Mouse (Mus musculus) fat pad, adult 2 months (tissue): ENCODE data around the gene Lbhd1.
"Not testable (repeated sequence)": the region's sequence is repeated elsewhere in the genome, so short reads cannot be mapped to it uniquely, and the experiment has no call there.

Source experiments
- DNase-seq: peaks from one replicate; pipeline ENCODE4 v3.0.0-alpha.2; 2011; ENCODE audit warnings: low read depth, low spot score; ENCODE audit errors: extremely low read depth

Gene Lbhd1

GRCm38 (mm10) chr19:8883616-8884015 is at the start of gene Lbhd1, which contains the start of gene Gm49403:
Lbhd1 (plus strand) TSS chr19:8883732.
Gm49403 (plus strand) TSS chr19:8883930.
- DNase-seq, result no peak

GRCm38 (mm10) chr19:8836327-8836726 is 47.2 kb upstream of the Lbhd1 start:
- not testable (repeated sequence) for DNase-seq

- DNase-seq, result no peak
These were observed 46.2 kb upstream of the Lbhd1 start, which contains the start of gene Bscl2 for GRCm38 (mm10) chr19:8837251-8837791. Bscl2 (plus strand) TSS chr19:8837467.

- DNase-seq, result no peak
These were observed 45.3 kb upstream of the Lbhd1 start for GRCm38 (mm10) chr19:8838041-8838730.

- DNase-seq, result no peak
These were observed 44.2 kb upstream of the Lbhd1 start, which contains the start of gene Gng3 for GRCm38 (mm10) chr19:8839103-8839907. Gng3 (minus strand) TSS chr19:8839194.

DNA sequence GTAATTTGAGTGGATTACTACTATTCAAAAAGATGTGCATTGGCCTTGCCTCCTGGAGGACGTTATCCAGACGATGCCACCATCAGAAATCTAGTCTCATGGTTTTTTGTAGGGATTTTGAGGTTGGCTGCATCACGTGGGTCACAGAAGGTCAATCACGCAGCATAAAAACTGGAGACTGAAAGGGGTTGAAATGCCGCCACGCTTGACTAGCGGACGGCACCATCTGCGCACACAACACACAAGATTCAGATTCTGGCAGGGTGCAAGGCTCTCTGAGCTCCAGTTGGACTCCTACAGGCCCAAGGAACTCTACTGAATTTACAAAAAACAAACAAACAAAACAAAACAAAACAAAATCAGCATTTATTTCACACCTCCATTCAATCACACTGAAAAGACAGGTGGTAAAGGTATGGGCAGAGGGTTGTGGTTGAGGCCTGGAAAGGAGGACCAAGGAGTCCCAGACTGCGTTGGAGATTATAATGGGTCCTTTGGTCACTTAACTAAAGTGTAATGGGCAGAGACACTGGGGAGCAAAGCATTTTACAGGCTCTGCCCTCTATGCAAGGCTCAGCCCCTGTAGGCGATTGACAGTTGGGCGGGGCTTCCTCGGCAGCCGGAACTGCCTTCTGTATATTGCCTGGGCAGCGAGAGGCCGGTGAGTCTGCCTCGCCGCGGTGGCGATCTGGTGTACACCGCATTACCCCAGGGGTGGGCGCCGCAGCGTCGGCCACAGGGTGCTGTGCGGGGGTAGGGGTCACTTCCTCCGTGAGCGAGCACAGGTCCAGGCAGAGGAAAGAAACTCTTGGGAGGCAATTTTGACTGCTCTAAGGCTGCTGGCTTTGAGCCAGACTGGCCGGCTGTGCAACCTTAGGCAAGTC is 43.4 kb upstream of the Lbhd1 start:
- no peak for DNase-seq

DNA sequence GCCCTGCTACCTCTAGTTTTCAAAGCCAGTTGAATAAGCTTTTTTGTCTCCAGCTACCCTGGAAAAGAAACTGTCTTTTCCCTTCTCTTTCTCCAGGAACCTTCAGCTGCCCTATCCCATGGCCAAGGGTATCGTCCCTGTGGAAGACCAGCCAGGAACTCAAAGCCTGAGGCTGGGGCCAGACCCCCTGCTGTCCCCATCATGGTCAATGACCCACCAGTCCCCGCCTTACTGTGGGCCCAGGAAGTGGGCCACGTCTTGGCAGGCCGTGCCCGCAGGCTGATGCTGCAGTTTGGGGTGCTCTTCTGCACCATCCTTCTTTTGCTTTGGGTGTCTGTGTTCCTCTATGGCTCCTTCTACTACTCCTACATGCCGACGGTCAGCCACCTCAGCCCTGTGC is 42.5 kb upstream of the Lbhd1 start:
- DNase-seq, result no peak

GRCm38 (mm10) chr19:8842961-8843360 is 40.6 kb upstream of the Lbhd1 start:
- DNase-seq, result no peak

DNA sequence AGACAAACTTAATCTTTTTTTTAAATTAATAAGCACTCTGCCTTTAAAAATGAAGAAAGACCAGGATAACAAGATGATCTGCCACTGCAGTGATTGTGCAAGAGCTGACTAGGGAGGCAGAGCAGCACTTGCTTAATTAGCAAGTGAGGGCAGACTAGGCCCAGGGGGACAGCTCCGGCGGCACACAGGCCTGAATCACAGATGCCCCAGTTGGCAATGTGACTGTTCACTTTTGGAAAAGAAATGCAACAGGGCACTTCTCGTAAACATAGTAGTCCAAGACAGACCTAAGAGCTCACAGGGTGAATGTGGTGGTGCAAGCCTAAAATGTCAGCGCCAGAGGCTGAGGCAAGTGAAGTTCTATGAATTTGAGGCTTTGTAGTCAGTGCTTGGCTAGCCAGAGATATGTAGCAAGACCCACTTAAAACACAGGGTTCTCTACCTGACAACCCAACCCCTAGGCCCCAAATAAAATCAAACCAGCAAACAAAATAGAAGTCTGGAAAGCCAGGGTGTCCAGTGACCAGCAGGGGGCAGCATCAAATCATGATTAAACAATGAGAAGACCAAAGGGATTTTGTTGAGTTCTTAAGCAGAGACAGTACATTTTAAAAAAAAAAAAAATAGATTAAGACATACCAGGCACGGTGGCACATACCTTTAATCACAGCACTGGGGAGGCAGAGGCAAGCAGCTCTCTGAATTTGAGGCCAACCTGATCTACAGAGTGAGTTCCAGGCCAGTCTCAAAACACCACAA is 39.0 kb upstream of the Lbhd1 start:
- peak; percentile 98 for DNase-seq

GRCm38 (mm10) chr19:8848356-8848755 is 35.2 kb upstream of the Lbhd1 start:
- no peak for DNase-seq

- DNase-seq, result no peak
These were observed 33.1 kb upstream of the Lbhd1 start, which contains the start of gene Lrrn4cl for GRCm38 (mm10) chr19:8850402-8850901. Lrrn4cl (plus strand) TSS chr19:8850768.

- no peak for DNase-seq
These were observed 31.9 kb upstream of the Lbhd1 start for GRCm38 (mm10) chr19:8851639-8852038.

DNA sequence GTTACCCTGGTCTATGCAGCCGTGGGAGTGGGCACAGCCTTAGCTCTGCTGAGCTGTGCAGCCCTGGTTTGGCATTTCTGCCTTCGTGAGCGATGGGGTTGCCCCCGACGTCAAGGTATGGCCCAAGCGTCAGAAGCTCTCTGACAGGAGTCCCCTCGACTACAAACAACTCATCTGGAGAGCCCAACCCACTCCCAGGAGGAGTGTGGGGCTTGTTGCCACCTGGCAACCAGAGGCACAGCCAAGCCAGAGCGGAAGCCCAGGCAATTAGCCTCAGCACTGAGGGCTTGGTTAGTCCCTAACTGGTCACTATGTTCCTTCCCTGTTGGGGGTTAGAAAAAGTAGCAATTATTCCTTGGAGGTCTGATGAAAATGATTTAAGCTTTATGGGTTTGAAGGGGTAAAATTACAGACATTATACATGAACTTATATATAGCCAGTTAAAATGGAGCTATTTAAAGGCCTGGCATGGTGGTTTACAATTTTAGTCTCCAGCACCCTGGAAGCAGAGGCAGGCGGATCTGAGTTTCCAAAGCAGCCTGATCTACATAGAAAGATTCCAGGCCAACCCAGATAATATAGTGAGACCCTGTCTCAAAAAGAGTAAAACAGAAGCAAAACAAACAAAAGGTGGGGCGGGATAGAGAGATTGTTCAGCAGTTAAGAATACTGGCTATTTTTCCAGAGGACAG is 31.1 kb upstream of the Lbhd1 start:
- no peak for DNase-seq

- no peak for DNase-seq
These were observed 30.4 kb upstream of the Lbhd1 start for GRCm38 (mm10) chr19:8853117-8853516.

GRCm38 (mm10) chr19:8857689-8858088 is 25.8 kb upstream of the Lbhd1 start:
- no peak for DNase-seq

- DNase-seq, result no peak
These were observed 24.5 kb upstream of the Lbhd1 start for GRCm38 (mm10) chr19:8859018-8859417.

- DNase-seq, result no peak
These were observed 19.3 kb upstream of the Lbhd1 start for GRCm38 (mm10) chr19:8864265-8864664.

- not testable (repeated sequence) for DNase-seq
These were observed 13.2 kb upstream of the Lbhd1 start for GRCm38 (mm10) chr19:8870381-8870780.

- DNase-seq, result no peak
These were observed 12.7 kb upstream of the Lbhd1 start for GRCm38 (mm10) chr19:8870838-8871237.
